Mouse (Mus musculus) testis, adult 2 months (tissue): ENCODE data around the gene Tgif1.

Experiments
- CTCF ChIP-seq: fragments of 200-500 bp; IDR thresholded peaks from 2 replicates; pipeline ENCODE4 v1.5.1; 2012; ENCODE audit warnings: low read depth, mild to moderate bottlenecking, inconsistent platforms, low read length, moderate library complexity; ENCODE audit not compliant: control insufficient read depth, insufficient read depth, insufficient replicate concordance
- POLR2A ChIP-seq: fragments of 200-500 bp; IDR thresholded peaks from 2 replicates; pipeline ENCODE4 v1.6.1; 2012; ENCODE audit warnings: low read depth, mild to moderate bottlenecking, inconsistent platforms, low read length, moderate library complexity; ENCODE audit not compliant: control insufficient read depth

DNA sequence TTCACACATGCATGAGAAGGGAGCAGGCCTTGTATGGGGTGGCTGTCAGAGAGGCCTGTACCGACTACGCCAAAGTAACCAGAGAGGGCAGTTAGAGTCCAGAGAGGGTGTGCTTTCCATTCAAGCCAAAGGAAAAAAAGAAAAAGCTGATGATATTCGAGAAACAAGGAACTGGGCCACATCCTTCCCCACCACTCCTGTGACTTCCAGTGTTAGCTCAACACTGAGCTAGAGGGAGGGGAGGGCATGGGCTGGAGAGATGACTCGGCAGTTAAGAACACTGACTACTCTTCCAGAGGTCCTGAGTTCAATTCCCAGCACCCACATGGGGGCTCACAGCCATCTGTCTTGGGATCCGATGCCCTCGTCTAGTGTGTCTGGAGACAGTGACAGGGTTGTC is 24.1 kb downstream of the Tgif1 start:
- TF ChIP-seq POLR2A (no peak), CTCF (no peak)
